Mouse (Mus musculus): ENCODE measurements around the gene Art2b. TPM values are rescaled to one million over a fixed set of nuclear protein-coding genes. Genes with fewer than 3 reads are reported as not detected.
"Not testable (repeated sequence)": the region's sequence is repeated elsewhere in the genome, so short reads cannot be mapped to it uniquely, and the experiment has no call there.

The Art2b gene
- polyA plus RNA-seq, 1 experiment from 2014 or later, result not detected

DNA sequence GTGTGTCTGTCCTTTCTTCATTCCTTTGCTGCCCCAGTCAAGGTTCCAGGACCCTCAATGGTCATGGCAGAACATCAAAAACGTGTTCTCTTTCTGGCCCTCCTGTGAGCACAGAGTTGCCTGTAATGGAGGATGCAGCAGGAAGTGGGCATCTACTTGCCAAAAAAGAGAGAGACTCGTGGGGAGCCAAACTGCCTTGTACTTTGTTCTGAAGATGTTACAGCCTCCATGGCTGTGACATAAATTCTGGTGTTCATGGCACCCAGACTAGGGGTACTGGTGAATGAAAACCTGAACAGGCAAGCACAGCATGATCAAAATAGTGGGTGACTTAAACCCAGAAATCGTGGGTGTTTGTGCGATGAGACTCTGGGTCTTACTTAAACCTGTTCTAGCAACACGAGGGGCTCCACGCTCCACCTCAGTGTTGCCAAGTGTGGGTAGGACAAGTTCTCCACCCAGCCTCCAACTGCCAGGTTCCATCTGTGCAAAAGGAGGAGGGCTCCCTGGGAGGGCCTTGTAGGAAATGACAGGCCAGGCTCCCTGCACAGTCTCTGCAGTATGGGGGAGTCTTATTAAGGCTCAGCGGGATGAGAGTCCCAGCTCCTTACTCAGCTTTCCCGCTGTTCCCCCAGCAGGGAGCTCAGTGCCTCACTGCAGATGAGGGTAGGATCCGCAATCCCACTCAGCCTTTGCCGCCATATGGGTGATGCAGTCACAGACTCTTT is 32.2 kb upstream of the Art2b start:
- Histone ChIP-seq H3K9ac (ENCODE audit: low read depth, low read length) (no peak overlapping the region), H3K4me3 (ENCODE audit: low read depth, low read length) (no peak overlapping the region), H3K27me3 (replicated peaks; ENCODE audit: control insufficient read depth, insufficient read depth, low read length) (no peaks in the 10 kb centered on the region), H3K4me1 (ENCODE audit: control insufficient read depth, insufficient read depth, low read length) (no peaks in the 10 kb centered on the region), H3K36me3 (ENCODE audit: control insufficient read depth, insufficient read depth, low read length) (no peaks in the 10 kb centered on the region), H3K4me2 (ENCODE audit: low read depth, low read length) (no peak overlapping the region), H3K9me3 (ENCODE audit: control insufficient read depth, low read length) (no peaks in the 10 kb centered on the region), H3K27ac (replicated peaks; ENCODE audit: low read depth, low read length) (no peak overlapping the region)
- no peak for DNase-seq (ENCODE audit: low spot score)
- WGBS, result 63% methylated on average over 10 of the region's 10 CpGs
- ATAC-seq (ENCODE audit: low read depth), result no peak

DNA sequence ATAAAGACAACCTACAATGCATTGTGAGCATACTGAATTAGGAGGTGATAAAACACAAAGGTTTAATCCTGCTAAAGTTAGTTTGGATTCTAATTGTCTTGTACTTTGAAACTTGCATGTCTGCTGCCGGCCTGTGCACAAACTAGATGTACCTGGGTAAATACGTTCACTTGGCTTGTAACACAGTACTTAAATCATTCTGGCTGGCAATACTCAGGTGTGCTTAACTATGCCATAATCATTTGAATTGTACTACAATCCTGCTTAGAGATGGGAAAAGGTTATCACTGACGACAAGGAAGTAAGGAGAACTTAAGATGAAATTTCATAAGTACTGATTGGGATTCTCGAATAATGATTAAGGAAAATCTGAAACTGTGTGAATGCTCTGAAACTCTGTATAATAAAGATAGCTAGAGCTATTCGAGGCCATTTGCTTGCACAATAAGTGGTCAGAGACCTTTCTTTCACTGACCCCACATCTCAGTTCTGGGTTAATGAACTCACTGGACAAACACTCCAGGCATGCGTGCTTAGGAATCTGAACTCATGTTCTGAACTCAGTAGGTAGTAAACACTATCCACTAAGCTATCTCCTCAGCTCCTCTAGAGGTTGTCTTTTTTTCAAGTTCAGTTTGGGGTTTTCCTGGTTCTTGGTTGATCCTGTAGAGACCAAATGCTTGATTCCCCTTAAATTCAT is 30.9 kb upstream of the Art2b start:
- ATAC-seq (ENCODE audit: low read depth) (no peak), DNase-seq (ENCODE audit: low spot score) (no peak)
- Histone ChIP-seq H3K9ac (ENCODE audit: low read depth, low read length) (no peak overlapping the region), H3K9me3 (ENCODE audit: control insufficient read depth, low read length) (no peaks in the 10 kb centered on the region), H3K4me1 (ENCODE audit: control insufficient read depth, insufficient read depth, low read length) (no peaks in the 10 kb centered on the region), H3K4me2 (ENCODE audit: low read depth, low read length) (no peak overlapping the region), H3K4me3 (ENCODE audit: low read depth, low read length) (no peak overlapping the region), H3K27me3 (replicated peaks; ENCODE audit: control insufficient read depth, insufficient read depth, low read length) (no peaks in the 10 kb centered on the region), H3K36me3 (ENCODE audit: control insufficient read depth, insufficient read depth, low read length) (no peaks in the 10 kb centered on the region), H3K27ac (replicated peaks; ENCODE audit: low read depth, low read length) (no peak overlapping the region)
- WGBS, result 79% methylated on average over 6 of the region's 6 CpGs

DNA sequence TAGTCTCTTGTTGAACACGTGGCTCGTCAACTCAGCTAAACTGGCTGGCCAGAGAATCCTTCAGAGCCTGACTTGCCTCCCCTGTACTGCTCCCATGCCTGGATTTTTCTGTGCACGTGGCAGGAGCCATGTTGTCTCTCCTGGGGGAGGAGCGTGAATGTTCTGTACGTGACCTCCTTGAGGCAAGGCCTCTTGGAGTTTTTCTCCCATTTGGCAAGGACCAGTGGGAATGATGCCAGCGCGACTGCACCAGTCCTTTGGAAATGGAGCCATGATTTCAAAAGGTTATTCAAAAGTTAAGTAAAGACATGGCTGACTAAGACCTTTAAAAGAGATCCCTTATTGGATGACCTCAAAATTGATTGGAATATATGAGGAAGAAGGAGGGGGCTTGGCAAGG is 30.0 kb upstream of the Art2b start:
- no peak for ATAC-seq (ENCODE audit: low read depth)
- 72% methylated on average over 7 of the region's 7 CpGs for WGBS

GRCm38 (mm10) chr7:101612786-101613527 is 27.6 kb upstream of the Art2b start:
- H3K9ac ChIP-seq (ENCODE audit: low read depth, low read length); ATAC-seq (ENCODE audit: low read depth); DNase-seq (ENCODE audit: low spot score); H3K27me3 ChIP-seq (replicated peaks; ENCODE audit: control insufficient read depth, insufficient read depth, low read length); H3K27ac ChIP-seq (replicated peaks; ENCODE audit: low read depth, low read length); H3K4me3 ChIP-seq (ENCODE audit: low read depth, low read length); H3K9me3 ChIP-seq (ENCODE audit: control insufficient read depth, low read length); H3K4me1 ChIP-seq (ENCODE audit: control insufficient read depth, insufficient read depth, low read length); H3K36me3 ChIP-seq (ENCODE audit: control insufficient read depth, insufficient read depth, low read length); H3K4me2 ChIP-seq (ENCODE audit: low read depth, low read length): not testable (repeated sequence)
- WGBS, result 85% methylated on average over 8 of the region's 8 CpGs

More for the DNA sequence above, 30.0 kb upstream of the Art2b start:
- Histone ChIP-seq H3K9me3 (ENCODE audit: control insufficient read depth, low read length) (no peaks in the 10 kb centered on the region), H3K27ac (replicated peaks; ENCODE audit: low read depth, low read length) (no peak overlapping the region), H3K27me3 (replicated peaks; ENCODE audit: control insufficient read depth, insufficient read depth, low read length) (no peaks in the 10 kb centered on the region), H3K36me3 (ENCODE audit: control insufficient read depth, insufficient read depth, low read length) (no peaks in the 10 kb centered on the region), H3K4me1 (ENCODE audit: control insufficient read depth, insufficient read depth, low read length) (no peaks in the 10 kb centered on the region), H3K4me3 (ENCODE audit: low read depth, low read length) (no peak overlapping the region), H3K4me2 (ENCODE audit: low read depth, low read length) (no peak overlapping the region), H3K9ac (ENCODE audit: low read depth, low read length) (no peak overlapping the region)
- DNase-seq (ENCODE audit: low spot score), result no peak

DNA sequence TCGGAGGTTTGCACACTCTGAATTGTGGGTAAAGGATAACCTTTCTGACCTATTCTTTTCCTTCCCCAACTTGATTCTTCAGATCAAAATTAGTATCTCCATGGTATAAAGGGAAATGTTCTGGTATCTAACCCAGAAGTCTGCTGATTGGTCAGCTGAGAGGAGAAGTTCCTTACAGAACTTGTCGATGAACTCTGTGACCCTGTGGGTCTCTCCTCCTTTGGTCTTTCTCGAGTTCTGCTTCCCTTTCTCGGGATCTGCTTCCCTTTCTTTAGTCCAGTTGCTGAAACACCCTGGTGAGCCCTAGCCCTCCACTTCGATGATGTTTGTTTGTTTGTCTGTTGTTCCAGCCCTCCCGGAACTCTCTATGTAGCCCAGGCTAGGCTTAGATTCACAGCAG is 22.4 kb upstream of the Art2b start:
- Histone ChIP-seq H3K27me3 (replicated peaks; ENCODE audit: control insufficient read depth, insufficient read depth, low read length) (no peaks in the 10 kb centered on the region), H3K27ac (replicated peaks; ENCODE audit: low read depth, low read length) (no peak overlapping the region), H3K9me3 (ENCODE audit: control insufficient read depth, low read length) (no peaks in the 10 kb centered on the region), H3K9ac (ENCODE audit: low read depth, low read length) (no peak overlapping the region), H3K4me2 (ENCODE audit: low read depth, low read length) (no peak overlapping the region), H3K4me1 (ENCODE audit: control insufficient read depth, insufficient read depth, low read length) (no peaks in the 10 kb centered on the region), H3K36me3 (ENCODE audit: control insufficient read depth, insufficient read depth, low read length) (no peaks in the 10 kb centered on the region), H3K4me3 (ENCODE audit: low read depth, low read length) (no peak overlapping the region)
- DNase-seq (ENCODE audit: low spot score) (no peak), ATAC-seq (ENCODE audit: low read depth) (no peak)
- WGBS, result 68% methylated on average over 6 of the region's 6 CpGs

DNA sequence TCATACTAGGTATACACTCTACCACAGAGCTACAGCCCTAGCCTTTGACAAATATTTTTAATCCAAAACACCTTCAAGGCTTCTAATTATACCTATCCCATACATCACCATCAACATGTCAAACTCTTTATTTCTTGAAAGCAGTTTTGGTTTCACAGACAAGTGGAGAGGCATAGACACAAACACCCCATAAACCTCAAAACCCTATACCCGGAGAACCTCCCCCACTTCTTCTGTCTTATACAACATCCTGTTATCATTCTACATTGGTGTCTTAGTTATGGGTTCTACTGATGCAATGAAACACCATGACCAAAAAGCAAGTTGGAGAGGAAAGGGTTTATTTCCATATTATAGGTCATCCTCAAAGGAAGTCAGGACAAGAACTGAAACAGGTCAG is 15.0 kb upstream of the Art2b start:
- Histone ChIP-seq H3K9me3 (ENCODE audit: control insufficient read depth, low read length) (0 out of 2 replicates have a peak, but pooled peaks cover 2% of the 10 kb centered on the region), H3K27me3 (replicated peaks; ENCODE audit: control insufficient read depth, insufficient read depth, low read length) (no peaks in the 10 kb centered on the region), H3K9ac (ENCODE audit: low read depth, low read length) (no peak overlapping the region), H3K4me2 (ENCODE audit: low read depth, low read length) (no peak overlapping the region), H3K27ac (replicated peaks; ENCODE audit: low read depth, low read length) (no peak overlapping the region), H3K36me3 (ENCODE audit: control insufficient read depth, insufficient read depth, low read length) (no peaks in the 10 kb centered on the region), H3K4me1 (ENCODE audit: control insufficient read depth, insufficient read depth, low read length) (no peaks in the 10 kb centered on the region), H3K4me3 (ENCODE audit: low read depth, low read length) (no peak overlapping the region)
- DNase-seq (ENCODE audit: low spot score) (no peak), ATAC-seq (ENCODE audit: low read depth) (no peak)
- WGBS, result 86% methylated on average over 1 of the region's 1 CpGs

DNA sequence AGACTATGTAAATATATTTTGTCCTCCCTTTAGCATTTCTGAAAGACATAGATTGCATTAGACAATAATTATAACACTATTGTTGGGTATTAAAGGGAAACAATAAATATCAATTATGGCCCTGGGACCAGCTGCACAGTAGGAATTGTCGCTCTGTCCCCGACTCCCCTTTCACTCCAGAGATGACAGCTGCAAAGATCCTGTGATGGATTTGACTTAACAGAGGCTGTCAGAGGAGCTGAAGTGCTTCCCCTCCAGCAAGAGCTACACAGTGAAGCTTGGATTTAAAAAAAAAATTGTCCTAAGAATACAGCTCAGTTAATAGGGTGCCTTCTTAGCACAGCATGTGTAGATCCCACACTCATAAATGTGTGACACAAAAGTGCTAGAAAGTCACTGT is 13.1 kb upstream of the Art2b start:
- ATAC-seq (ENCODE audit: low read depth) (no peak), DNase-seq (ENCODE audit: low spot score) (peak; percentile 16)
- Histone ChIP-seq H3K36me3 (ENCODE audit: control insufficient read depth, insufficient read depth, low read length) (no peaks in the 10 kb centered on the region), H3K4me2 (ENCODE audit: low read depth, low read length) (no peak overlapping the region), H3K4me3 (ENCODE audit: low read depth, low read length) (no peak overlapping the region), H3K9me3 (ENCODE audit: control insufficient read depth, low read length) (0 out of 2 replicates have a peak, but pooled peaks cover 2% of the 10 kb centered on the region), H3K27ac (replicated peaks; ENCODE audit: low read depth, low read length) (no peak overlapping the region), H3K4me1 (ENCODE audit: control insufficient read depth, insufficient read depth, low read length) (no peaks in the 10 kb centered on the region), H3K9ac (ENCODE audit: low read depth, low read length) (no peak overlapping the region), H3K27me3 (replicated peaks; ENCODE audit: control insufficient read depth, insufficient read depth, low read length) (no peaks in the 10 kb centered on the region)
- WGBS, result 59% methylated on average over 2 of the region's 2 CpGs

DNA sequence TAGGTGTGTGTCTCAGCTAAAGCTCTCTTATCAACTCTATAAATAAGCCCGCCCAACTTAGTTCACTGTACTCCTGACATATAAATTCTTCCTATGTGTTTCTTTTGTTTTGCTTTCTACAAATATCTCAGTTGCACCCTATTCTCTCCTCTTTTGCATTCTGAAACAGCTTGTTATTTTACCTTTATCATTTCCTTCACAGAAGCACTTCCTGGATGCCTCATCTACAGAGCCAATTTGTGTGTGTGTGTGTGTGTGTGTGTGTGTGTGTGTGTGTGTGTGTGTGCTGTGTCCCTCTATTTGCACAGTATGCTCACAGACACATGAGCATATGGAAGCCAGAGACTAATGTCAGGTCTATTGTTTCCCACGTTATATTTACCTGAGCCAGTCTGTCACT is 9.6 kb upstream of the Art2b start:
- no peaks in the 10 kb centered on the region for H3K27me3 ChIP-seq (replicated peaks; ENCODE audit: control insufficient read depth, insufficient read depth, low read length)
- DNase-seq (ENCODE audit: low spot score) (no peak), ATAC-seq (ENCODE audit: low read depth) (no peak)
- 80% methylated on average over 2 of the region's 2 CpGs for WGBS
- H3K27ac ChIP-seq (replicated peaks; ENCODE audit: low read depth, low read length), result no peak overlapping the region
- no peaks in the 10 kb centered on the region for H3K4me1 ChIP-seq (ENCODE audit: control insufficient read depth, insufficient read depth, low read length)
- no peak overlapping the region for H3K9ac ChIP-seq (ENCODE audit: low read depth, low read length)
- no peak overlapping the region for H3K4me3 ChIP-seq (ENCODE audit: low read depth, low read length)
- H3K36me3 ChIP-seq (ENCODE audit: control insufficient read depth, insufficient read depth, low read length), result no peaks in the 10 kb centered on the region
- no peaks in the 10 kb centered on the region for H3K9me3 ChIP-seq (ENCODE audit: control insufficient read depth, low read length)
- no peak overlapping the region for H3K4me2 ChIP-seq (ENCODE audit: low read depth, low read length)

All from embryonic facial prominence, embryonic 14.5 days (tissue).